Comparison of ENCODE assay signal across 24 mouse cellular contexts in the genomic region with DNA sequence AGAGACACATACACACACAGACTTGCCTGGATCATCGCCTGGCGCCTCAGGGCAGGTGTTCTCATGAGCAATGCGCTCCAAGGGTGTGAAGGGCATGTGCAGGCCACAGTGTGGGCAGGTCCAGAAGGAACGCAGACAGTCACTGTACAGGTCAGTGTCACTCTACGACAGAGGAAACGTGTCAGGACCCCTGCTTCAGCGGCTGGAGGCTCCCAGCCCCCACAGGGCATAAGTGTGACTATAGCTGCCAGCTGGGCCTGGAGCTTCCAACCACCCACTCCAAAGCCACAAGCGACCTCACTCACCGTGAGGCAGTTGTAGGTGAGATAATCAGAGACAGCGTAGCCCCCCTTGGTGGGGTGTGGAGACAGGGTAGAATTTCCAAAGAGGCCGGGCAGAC. TPM values are rescaled to one million over a fixed set of nuclear protein-coding genes. Genes with fewer than 3 reads are reported as not detected.
A peak's percentile ranks its signal among the peaks of the same experiment; 100 is the strongest.
DNase-seq lines count a peak whose midpoint lies in the region; ATAC-seq and TF ChIP-seq lines count a peak whose summit lies in the region.
"Had no signal": no experiment of that assay in that cellular context is flagged by ENCODE, and none has a peak within 500 bp of the region (broad histone marks: within the 10 kb centered on the region; RNA-seq: fewer than 3 reads in every experiment).

No protein-coding gene starts in this region.

- H3K4me3 ChIP-seq in thymus, adult 2 months (ENCODE audit: control insufficient read depth, insufficient read depth, low read length) = no peak overlapping the region
- no peak overlapping the region for H3K4me3 ChIP-seq in hindbrain, embryonic 11.5 days (ENCODE audit: low read depth, low read length)
- no peak overlapping the region for H3K4me3 ChIP-seq in midbrain, embryonic 10.5 days
- H3K4me3 ChIP-seq: embryonic facial prominence, embryonic 10.5 days; embryonic facial prominence, embryonic 12.5 days; forebrain, embryonic 10.5 days; forebrain, embryonic 13.5 days; forebrain, embryonic 15.5 days had no signal

- no peak overlapping the region for H3K9ac ChIP-seq in hindbrain, embryonic 11.5 days (ENCODE audit: low read depth, low read length)
- H3K9ac ChIP-seq: embryonic facial prominence, embryonic 12.5 days; forebrain, embryonic 13.5 days; forebrain, embryonic 15.5 days; forebrain, postnatal 0 days had no signal

- TF ChIP-seq POLR2A in thymus, adult 2 months (IDR thresholded peaks at IDR 0.05; ENCODE audit: control insufficient read depth, extremely low read depth, insufficient read depth, low read length, poor library complexity) = no peak

- no peak overlapping the region for H3K4me2 ChIP-seq in hindbrain, embryonic 11.5 days (replicated peaks; ENCODE audit: low read depth, low read length)
- H3K4me2 ChIP-seq: embryonic facial prominence, embryonic 12.5 days; forebrain, embryonic 13.5 days; forebrain, embryonic 15.5 days had no signal

- H3K27me3 ChIP-seq in thymus, adult 2 months (ENCODE audit: control insufficient read depth, insufficient read depth, low read length) = no peaks in the 10 kb centered on the region
- H3K27me3 ChIP-seq in hindbrain, embryonic 11.5 days (ENCODE audit: control insufficient read depth, insufficient read depth, low read length) = no peaks in the 10 kb centered on the region
- no peaks in the 10 kb centered on the region for H3K27me3 ChIP-seq in midbrain, embryonic 10.5 days (ENCODE audit: low read depth, poor library complexity, severe bottlenecking)
- H3K27me3 ChIP-seq: embryonic facial prominence, embryonic 12.5 days; forebrain, embryonic 13.5 days; forebrain, embryonic 15.5 days had no signal

- 29% methylated on average over 11 of the region's 11 CpGs for WGBS in thymus, adult 2 months
- WGBS in hindbrain, embryonic 11.5 days = 88% methylated on average over 11 of the region's 11 CpGs
- 91% methylated on average over 11 of the region's 11 CpGs for WGBS in midbrain, embryonic 10.5 days

- H3K36me3 ChIP-seq in thymus, adult 2 months (ENCODE audit: control insufficient read depth, insufficient read depth, low read length) = no peaks in the 10 kb centered on the region
- no peaks in the 10 kb centered on the region for H3K36me3 ChIP-seq in hindbrain, embryonic 11.5 days (ENCODE audit: control insufficient read depth, insufficient read depth, low read length)
- H3K36me3 ChIP-seq in midbrain, embryonic 10.5 days = peaks cover 86% of the 10 kb centered on the region

- no peaks in the 10 kb centered on the region for H3K9me3 ChIP-seq in hindbrain, embryonic 11.5 days (ENCODE audit: control insufficient read depth, low read length)
- no peaks in the 10 kb centered on the region for H3K9me3 ChIP-seq in midbrain, embryonic 10.5 days (replicated peaks)
- H3K9me3 ChIP-seq: embryonic facial prominence, embryonic 10.5 days; embryonic facial prominence, embryonic 12.5 days; forebrain, embryonic 10.5 days; forebrain, embryonic 13.5 days; forebrain, embryonic 15.5 days had no signal

- no peak for ATAC-seq in hindbrain, embryonic 11.5 days (ENCODE audit: low FRiP score)
- ATAC-seq in erythroid progenitor cell, adult 5-6 weeks (replicated peaks; ENCODE audit: low FRiP score, poor library complexity, severe bottlenecking) = no peak
- ATAC-seq: forebrain, embryonic 13.5 days; forebrain, embryonic 15.5 days; forebrain, postnatal 0 days had no signal

- peaks cover 75% of the 10 kb centered on the region for H3K4me1 ChIP-seq in thymus, adult 2 months (replicated peaks; ENCODE audit: control insufficient read depth, insufficient read depth, low read length)
- no peaks in the 10 kb centered on the region for H3K4me1 ChIP-seq in hindbrain, embryonic 11.5 days (replicated peaks; ENCODE audit: control insufficient read depth, insufficient read depth, low read length)
- no peaks in the 10 kb centered on the region for H3K4me1 ChIP-seq in midbrain, embryonic 10.5 days
- H3K4me1 ChIP-seq: embryonic facial prominence, embryonic 10.5 days; embryonic facial prominence, embryonic 12.5 days; forebrain, embryonic 15.5 days had no signal

- TF ChIP-seq CTCF in thymus, adult 2 months (IDR thresholded peaks at IDR 0.05; ENCODE audit: borderline replicate concordance, control insufficient read depth, extremely low read depth, insufficient read depth, low read length, poor library complexity) = no peak

- DNase-seq in thymus, adult 2 months = peak; percentile 43
- DNase-seq in thymus, postnatal 0 days (ENCODE audit: low spot score) = peak; percentile 63
- DNase-seq in thymus, postnatal 14 days = peak; percentile 58
- DNase-seq in thymus, postnatal 36 days = peak; percentile 44 to 62
- no peak for DNase-seq in hindbrain, embryonic 11.5 days (ENCODE audit: low spot score)
- no peak for DNase-seq in adrenal gland, postnatal 10 days
- DNase-seq in midbrain, embryonic 10.5 days (ENCODE audit: low spot score) = no peak
- DNase-seq: adrenal gland, adult 2 months; adrenal gland, postnatal 14 days; adrenal gland, postnatal 36 days; cerebellum, adult 11-12 months; cerebellum, adult 2 months; cerebellum, adult 9-10 months; cerebellum, postnatal 10 days; cerebellum, postnatal 25 days; forebrain, postnatal 0 days had no signal

- H3K27ac ChIP-seq in thymus, adult 2 months (ENCODE audit: control insufficient read depth, insufficient read depth, low read length) = peak overlapping the region; percentile 76
- H3K27ac ChIP-seq in hindbrain, embryonic 11.5 days (ENCODE audit: low read depth, low read length) = no peak overlapping the region
- no peak overlapping the region for H3K27ac ChIP-seq in midbrain, embryonic 10.5 days (replicated peaks)
- H3K27ac ChIP-seq: embryonic facial prominence, embryonic 10.5 days; embryonic facial prominence, embryonic 12.5 days; forebrain, embryonic 10.5 days; forebrain, embryonic 13.5 days; forebrain, embryonic 15.5 days had no signal

RNA-seq across cellular contexts. Expression of gene Dhx34, which starts 23.3 kb away (rescaled TPM):
- 72.3 and 86.9 TPM in 2 replicates for polyA plus RNA-seq in thymus, adult 2 months (2012; rRNA removed)
- 18.4 and 18.7 TPM in 2 replicates for polyA plus RNA-seq in thymus, postnatal 0 days (2015; fragmentation: Nextera tagmentation; extraction: Ambion mirVana)
- polyA plus RNA-seq in hindbrain, embryonic 11.5 days (2014; fragmentation: Nextera tagmentation; extraction: Ambion mirVana) = 7.9 and 9.1 TPM in 2 replicates
- total RNA-seq in erythroid progenitor cell, adult 5-6 weeks (2015; ENCODE audit: low replicate concordance) = 2.5 and 2.9 TPM in 2 replicates
- 0.76 and 4.6 TPM in 2 replicates for total RNA-seq in erythroid progenitor cell, adult 5-6 weeks (2017; ENCODE audit: low replicate concordance)
- total RNA-seq in adrenal gland, postnatal 10 days (2021) = 10 to 100 TPM; 10.4 to 14.9 TPM
- 19.9 and 20.2 TPM in 2 replicates for polyA plus RNA-seq in midbrain, embryonic 10.5 days (2016; fragmentation: Nextera tagmentation; extraction: Ambion mirVana)

RNA-seq across cellular contexts. Expression of gene Meis3, which starts 23.6 kb away (rescaled TPM):
- polyA plus RNA-seq in thymus, adult 2 months (2012; rRNA removed) = 65.2 and 66.8 TPM in 2 replicates
- 20.7 and 21.1 TPM in 2 replicates for polyA plus RNA-seq in thymus, postnatal 0 days (2015; fragmentation: Nextera tagmentation; extraction: Ambion mirVana)
- polyA plus RNA-seq in hindbrain, embryonic 11.5 days (2014; fragmentation: Nextera tagmentation; extraction: Ambion mirVana) = 122 and 135 TPM in 2 replicates
- 1.3 TPM in 1 of 2 replicates, not detected in the other for total RNA-seq in erythroid progenitor cell, adult 5-6 weeks (2015; ENCODE audit: low replicate concordance)
- total RNA-seq in erythroid progenitor cell, adult 5-6 weeks (2017; ENCODE audit: low replicate concordance) = not detected in 2 replicates
- total RNA-seq in adrenal gland, postnatal 10 days (2021) = 10 to 100 TPM in 1 of 2 experiments, 1 to 10 TPM in 1; 9.6 to 12.2 TPM
- polyA plus RNA-seq in midbrain, embryonic 10.5 days (2016; fragmentation: Nextera tagmentation; extraction: Ambion mirVana) = 80.7 and 99.3 TPM in 2 replicates

RNA-seq across cellular contexts. Expression of gene C5ar2, which starts 45.4 kb away (rescaled TPM):
- 0.26 and 0.46 TPM in 2 replicates for polyA plus RNA-seq in thymus, adult 2 months (2012; rRNA removed)
- 0.04 and 0.14 TPM in 2 replicates for polyA plus RNA-seq in thymus, postnatal 0 days (2015; fragmentation: Nextera tagmentation; extraction: Ambion mirVana)
- 0.04 and 0.11 TPM in 2 replicates for polyA plus RNA-seq in hindbrain, embryonic 11.5 days (2014; fragmentation: Nextera tagmentation; extraction: Ambion mirVana)
- total RNA-seq in erythroid progenitor cell, adult 5-6 weeks (2015; ENCODE audit: low replicate concordance) = 2.2 and 8.4 TPM in 2 replicates
- total RNA-seq in erythroid progenitor cell, adult 5-6 weeks (2017; ENCODE audit: low replicate concordance) = 1.8 and 3.3 TPM in 2 replicates
- under 1 TPM; 0.36 to 0.67 TPM for total RNA-seq in adrenal gland, postnatal 10 days (2021)
- polyA plus RNA-seq in midbrain, embryonic 10.5 days (2016; fragmentation: Nextera tagmentation; extraction: Ambion mirVana) = 0.04 and 0.10 TPM in 2 replicates
- polyA plus RNA-seq: C2C12; embryonic facial prominence, embryonic 12.5 days; embryonic facial prominence, embryonic 14.5 days; forebrain, embryonic 15.5 days had no signal

Comparison
In these comparisons a context has a peak if more than half of its experiments do, and no peak if none do; other contexts are left out.
1. DNase-seq: peak in thymus, adult 2 months (single experiment), thymus, postnatal 0 days (single experiment), thymus, postnatal 14 days (single experiment) and thymus, postnatal 36 days (2 of 2); none in hindbrain, embryonic 11.5 days (single experiment), adrenal gland, postnatal 10 days (single experiment) and midbrain, embryonic 10.5 days (single experiment).